Mouse (Mus musculus): ENCODE results near the gene Shox2.

DNA sequence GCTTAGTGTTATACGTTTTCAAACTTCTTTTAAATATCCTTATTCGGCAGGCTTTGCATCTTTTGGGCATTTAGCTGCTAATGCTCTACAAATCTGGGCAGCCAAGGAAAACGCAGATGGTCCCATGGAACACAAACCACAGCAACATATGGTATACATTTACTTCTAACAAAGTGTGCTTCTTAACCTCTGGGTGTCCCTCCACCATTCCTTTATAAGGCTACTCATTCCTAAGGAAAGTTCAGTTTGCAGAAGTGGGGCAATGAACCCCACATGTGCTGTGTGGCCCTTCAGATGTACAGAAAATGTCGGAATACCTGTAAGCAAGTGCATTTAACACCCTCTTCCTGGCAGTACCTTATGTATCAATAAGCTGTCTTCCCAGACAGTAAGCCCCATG, 14.1 kb downstream of the Shox2 start:
- no peak for TF ChIP-seq POLR2AphosphoS2 (IDR thresholded peaks at IDR 0.05; ENCODE audit: low read depth, low read length)
- no peak for TF ChIP-seq KAT2A (IDR thresholded peaks at IDR 0.05; ENCODE audit: insufficient replicate concordance, low read length)
- TF ChIP-seq POLR2A (IDR thresholded peaks at IDR 0.05; ENCODE audit: low read depth, low read length): no peak
- TF ChIP-seq RAD21 (IDR thresholded peaks at IDR 0.05; ENCODE audit: low read depth, low read length): no peak
- TF ChIP-seq TCF12 (IDR thresholded peaks at IDR 0.05; ENCODE audit: low read depth, low read length): no peak
- no peak for TF ChIP-seq ZMIZ1 (IDR thresholded peaks at IDR 0.05; ENCODE audit: low read depth, low read length)
- no peak for TF ChIP-seq CTCF (conservative IDR thresholded peaks at IDR 0.05 in 1 of 2, IDR thresholded peaks at IDR 0.05 in 1 of 2; ENCODE audit: low read depth in 2 of 2, low read length in 2 of 2)
- no peak for TF ChIP-seq USF1 (IDR thresholded peaks at IDR 0.05; ENCODE audit: low read depth, low read length)
- TF ChIP-seq NELFE (IDR thresholded peaks at IDR 0.05; ENCODE audit: low read depth, low read length): no peak
- TF ChIP-seq IRF4 (IDR thresholded peaks at IDR 0.05; ENCODE audit: low read depth, low read length): no peak
- no peak for TF ChIP-seq CHD1 (IDR thresholded peaks at IDR 0.05; ENCODE audit: low read depth, low read length)
- no peak for TF ChIP-seq MEF2A (IDR thresholded peaks at IDR 0.05; ENCODE audit: borderline replicate concordance, low read depth, low read length)
